Mouse (Mus musculus) central nervous system, embryonic 11.5 days (tissue): ENCODE data around the gene Olfr1271. TPM values are rescaled to one million over a fixed set of nuclear protein-coding genes. Genes with fewer than 3 reads are reported as not detected.

ENCODE experiments used
- polyA plus RNA-seq: library from polyadenylated mRNA; depleted of rRNA; stranded (reverse); fragments of >200 nt; gene quantifications from 2 replicates; pipeline ENCODE4 v1.2.3, GENCODE M21; 2012; rRNA removed

Gene Olfr1271
- not detected in 2 replicates for polyA plus RNA-seq

DNA sequence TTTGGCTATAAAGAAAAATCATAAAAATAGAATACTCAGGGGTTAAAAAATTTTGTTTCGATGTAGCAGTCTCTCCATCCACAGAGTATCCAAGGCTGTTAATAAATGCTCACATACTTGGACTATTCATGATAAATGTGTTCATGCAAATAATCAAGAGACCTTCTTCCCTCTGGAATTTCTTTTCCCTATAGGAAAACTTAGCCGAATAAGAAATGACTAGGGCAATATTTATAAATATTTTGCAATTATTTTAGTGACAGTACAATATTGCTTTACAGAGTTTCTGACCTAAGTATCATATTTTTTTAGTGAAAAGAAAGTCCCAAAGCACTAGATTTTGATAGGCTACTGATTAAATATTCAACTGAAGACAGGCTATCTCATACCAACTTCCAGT is at the start of gene Olfr1271:
Olfr1271 (minus strand) TSS at position 101 of the 400 bp plus-strand sequence.

DNA sequence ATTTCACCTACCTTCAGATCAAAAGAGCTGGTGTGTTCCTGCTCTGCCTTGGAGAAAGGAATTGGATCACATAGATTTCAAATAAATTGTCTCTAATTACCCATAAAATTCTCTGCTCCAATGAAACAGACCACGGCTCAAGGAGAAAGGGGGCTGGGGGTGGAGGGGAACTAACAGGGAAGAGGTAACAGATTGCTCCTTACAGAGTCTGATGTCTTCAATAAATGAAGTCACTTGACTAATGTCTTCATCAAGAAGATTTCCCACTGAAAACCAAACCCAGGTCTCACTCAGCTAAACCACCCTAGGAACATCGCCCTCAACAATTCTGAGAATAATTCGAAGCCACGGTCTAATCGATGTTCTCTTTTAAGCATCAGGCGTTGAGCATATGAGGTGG is 21.9 kb upstream of the Olfr1271 start, which contains the start of gene Olfr1272:
Olfr1272 (minus strand) TSS at position 101 of the 400 bp plus-strand sequence.

DNA sequence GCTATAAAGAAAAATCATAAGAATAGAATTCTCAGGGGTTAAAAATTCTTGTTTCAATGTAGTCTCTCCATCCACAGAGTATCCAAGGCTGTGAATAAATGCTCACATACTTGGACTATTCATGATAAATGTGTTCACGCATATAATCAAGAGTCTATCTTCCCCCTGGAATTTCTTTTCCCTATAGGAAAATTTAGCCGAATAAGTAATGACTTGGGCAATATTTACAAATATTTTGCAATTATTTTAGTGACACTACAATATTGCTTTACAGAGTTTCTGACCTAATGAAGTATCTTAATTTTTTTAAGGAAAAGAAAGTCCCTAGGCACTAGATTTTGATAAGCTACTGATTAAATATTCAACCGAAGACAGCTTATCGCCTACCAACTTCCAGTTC is 13.3 kb downstream of the Olfr1271 start, which contains the start of gene Olfr142:
Olfr142 (minus strand) TSS at position 101 of the 400 bp plus-strand sequence.

DNA sequence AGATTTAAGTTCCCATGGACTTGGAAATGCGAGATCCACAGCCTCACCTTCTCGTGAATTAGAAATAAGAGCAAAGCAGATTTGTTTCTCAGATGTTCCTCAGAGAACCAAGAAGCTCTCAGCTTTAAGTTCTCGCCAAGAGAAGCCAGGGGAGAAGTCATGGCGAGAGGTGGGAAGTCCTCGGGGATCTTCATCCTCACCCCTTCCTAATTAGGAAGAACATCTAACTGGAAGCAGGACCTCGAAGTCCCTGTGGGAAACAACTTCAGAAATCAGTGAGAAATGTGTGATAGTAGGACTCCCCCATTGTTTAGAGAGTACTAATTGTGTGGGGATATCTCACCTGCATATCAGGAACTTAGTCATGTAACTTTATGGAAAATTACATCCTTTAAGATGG is 46.4 kb downstream of the Olfr1271 start, which contains the start of gene Olfr1506:
Olfr1506 (minus strand) TSS at position 101 of the 400 bp plus-strand sequence.

Other genes starting within 250 kb of the Olfr1271 start
- gene Olfr1264, start 245.5 kb downstream of the Olfr1271 start, polyA plus RNA-seq: not detected in 2 replicates
- not detected in 2 replicates for gene Olfr1265, start 235.7 kb downstream of the Olfr1271 start, polyA plus RNA-seq
- not detected in 2 replicates for gene Olfr140, start 207.4 kb downstream of the Olfr1271 start, polyA plus RNA-seq
- not detected in 2 replicates for gene Olfr1269, start 149.6 kb downstream of the Olfr1271 start, polyA plus RNA-seq
- gene Olfr32, start 128.7 kb downstream of the Olfr1271 start, polyA plus RNA-seq: 0.05 TPM in 1 of 2 replicates, not detected in the other
- not detected in 2 replicates for gene Olfr1270, start 117.9 kb downstream of the Olfr1271 start, polyA plus RNA-seq
- gene Olfr1506, start 46.5 kb downstream of the Olfr1271 start, polyA plus RNA-seq: not detected in 2 replicates
- not detected in 2 replicates for gene Olfr142, start 13.4 kb downstream of the Olfr1271 start, polyA plus RNA-seq
- gene Olfr1272, start 21.8 kb upstream of the Olfr1271 start, polyA plus RNA-seq: not detected in 2 replicates
- not detected in 2 replicates for gene Gm13769, start 51.2 kb upstream of the Olfr1271 start, polyA plus RNA-seq
- gene Olfr1274-ps, start 127.7 kb upstream of the Olfr1271 start, polyA plus RNA-seq: not detected in 2 replicates